Mouse (Mus musculus): Measurements from ENCODE around the gene Tlk1. TPM values are rescaled to one million over a fixed set of nuclear protein-coding genes. Genes with fewer than 3 reads are reported as not detected.

Tlk1 gene
- polyA plus RNA-seq, 1 experiment: 9.4 TPM

GRCm38 (mm10) chr2:70762741-70763140 lies 62.8 kb downstream of the Tlk1 start:
- H3K27me3 ChIP-seq (ENCODE audit: control insufficient read depth, insufficient read depth, insufficient read length): no peaks in the 10 kb centered on the region
- H3K36me3 ChIP-seq (ENCODE audit: control insufficient read depth, insufficient read depth): no peaks in the 10 kb centered on the region

DNA sequence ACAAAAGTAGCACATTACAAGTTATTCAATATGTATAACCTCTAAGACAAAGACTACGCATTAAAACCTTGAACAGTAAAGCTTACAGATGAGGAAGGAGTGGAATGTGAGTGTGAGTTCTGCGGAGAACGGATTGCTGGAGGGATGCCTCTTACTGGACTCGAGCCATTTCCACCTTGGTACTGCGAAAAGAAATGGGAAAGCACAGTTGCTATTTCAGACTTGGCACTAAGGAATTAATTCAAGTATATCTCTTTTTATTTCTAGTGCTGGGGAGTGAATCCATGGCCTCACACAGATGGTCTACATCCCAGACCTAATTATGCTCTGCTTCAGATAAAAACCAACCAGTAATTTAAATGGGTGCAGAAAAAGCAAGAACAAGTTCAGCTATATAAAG lies 73.4 kb downstream of the Tlk1 start:
- H3K79me2 ChIP-seq (ENCODE audit: control insufficient read depth, insufficient read depth): peaks cover 2% of the 10 kb centered on the region
- TF ChIP-seq REST (IDR thresholded peaks at IDR 0.05; ENCODE audit: insufficient read depth, insufficient read length) (no peak), E2F4 (IDR thresholded peaks at IDR 0.05; ENCODE audit: insufficient read depth) (no peak)
- H3K4me2 ChIP-seq (ENCODE audit: low read depth): no peak overlapping the region
- no peak overlapping the region for H3ac ChIP-seq (ENCODE audit: control insufficient read depth, insufficient read length)
- H3K4me3 ChIP-seq: no peak overlapping the region
- no peaks in the 10 kb centered on the region for H3K27me3 ChIP-seq (ENCODE audit: control insufficient read depth, insufficient read depth, insufficient read length)
- H3K36me3 ChIP-seq (ENCODE audit: control insufficient read depth, insufficient read depth): peaks cover 11% of the 10 kb centered on the region

More at GRCm38 (mm10) chr2:70762741-70763140, 62.8 kb downstream of the Tlk1 start:
- Histone ChIP-seq H3K4me2 (ENCODE audit: low read depth) (no peak overlapping the region), H3K79me2 (ENCODE audit: control insufficient read depth, insufficient read depth) (peaks cover 19% of the 10 kb centered on the region), H3K4me3 (no peak overlapping the region), H3ac (ENCODE audit: control insufficient read depth, insufficient read length) (no peak overlapping the region)
- TF ChIP-seq POLR2AphosphoS2 (IDR thresholded peaks at IDR 0.05; ENCODE audit: insufficient read length, low read depth) (no peak), TCF3 (IDR thresholded peaks at IDR 0.05; ENCODE audit: insufficient read length, low read depth) (no peak), REST (IDR thresholded peaks at IDR 0.05; ENCODE audit: insufficient read depth, insufficient read length) (no peak), E2F4 (IDR thresholded peaks at IDR 0.05; ENCODE audit: insufficient read depth) (no peak), MAX (IDR thresholded peaks at IDR 0.05; ENCODE audit: low read depth) (no peak), USF1 (IDR thresholded peaks at IDR 0.05; ENCODE audit: low read depth) (no peak), MYOG (IDR thresholded peaks at IDR 0.05; ENCODE audit: control insufficient read depth in 1 of 3, insufficient read depth in 1 of 3, insufficient read length in 2 of 3, low read depth in 2 of 3) (no peak), MYOD1 (IDR thresholded peaks at IDR 0.05; ENCODE audit: control insufficient read depth in 1 of 3, insufficient read length in 2 of 3, low read depth in 2 of 3) (no peak), SRF (IDR thresholded peaks at IDR 0.05; ENCODE audit: control insufficient read depth, insufficient read length, low read depth) (no peak), POLR2A (IDR thresholded peaks at IDR 0.05; ENCODE audit: insufficient read length, low read depth) (no peak), TCF12 (IDR thresholded peaks at IDR 0.05; ENCODE audit: insufficient read depth, poor library complexity, severe bottlenecking) (no peak), CEBPB (IDR thresholded peaks at IDR 0.05; ENCODE audit: insufficient read depth, poor library complexity, severe bottlenecking) (no peak)

DNA sequence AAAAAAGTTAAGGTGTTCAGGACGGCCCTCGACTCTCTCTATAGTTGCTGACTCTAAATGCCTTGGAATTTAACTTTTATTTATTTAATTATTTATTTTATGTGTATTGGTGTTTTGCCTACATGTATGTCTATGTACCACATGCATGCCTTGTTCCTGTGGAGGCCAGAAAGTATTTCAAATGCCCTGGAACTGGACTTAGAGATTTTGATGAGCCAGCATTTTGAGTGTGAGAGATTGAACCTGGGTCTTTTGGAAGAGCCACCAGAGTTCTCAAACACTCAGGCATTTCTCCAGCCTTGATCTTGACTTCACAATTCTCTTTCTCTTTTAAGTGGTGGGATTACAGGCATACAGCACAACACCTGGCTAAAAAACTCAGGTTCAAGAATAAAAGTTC lies 73.9 kb downstream of the Tlk1 start:
- Histone ChIP-seq H3K4me3 (no peak overlapping the region), H3ac (ENCODE audit: control insufficient read depth, insufficient read length) (no peak overlapping the region), H3K27me3 (ENCODE audit: control insufficient read depth, insufficient read depth, insufficient read length) (no peaks in the 10 kb centered on the region), H3K4me2 (ENCODE audit: low read depth) (no peak overlapping the region), H3K36me3 (ENCODE audit: control insufficient read depth, insufficient read depth) (peaks cover 14% of the 10 kb centered on the region), H3K79me2 (ENCODE audit: control insufficient read depth, insufficient read depth) (no peaks in the 10 kb centered on the region)
- no peak for TF ChIP-seq MYOG (IDR thresholded peaks at IDR 0.05; ENCODE audit: control insufficient read depth in 1 of 3, insufficient read depth in 1 of 3, insufficient read length in 2 of 3, low read depth in 2 of 3)
- no peak for TF ChIP-seq MAX (IDR thresholded peaks at IDR 0.05; ENCODE audit: low read depth)
- TF ChIP-seq MYOD1 (IDR thresholded peaks at IDR 0.05; ENCODE audit: control insufficient read depth in 1 of 3, insufficient read length in 2 of 3, low read depth in 2 of 3): no peak
- no peak for TF ChIP-seq USF1 (IDR thresholded peaks at IDR 0.05; ENCODE audit: low read depth)
- no peak for TF ChIP-seq TCF12 (IDR thresholded peaks at IDR 0.05; ENCODE audit: insufficient read depth, poor library complexity, severe bottlenecking)
- no peak for TF ChIP-seq REST (IDR thresholded peaks at IDR 0.05; ENCODE audit: insufficient read depth, insufficient read length)
- TF ChIP-seq POLR2AphosphoS2 (IDR thresholded peaks at IDR 0.05; ENCODE audit: insufficient read length, low read depth): no peak
- no peak for TF ChIP-seq E2F4 (IDR thresholded peaks at IDR 0.05; ENCODE audit: insufficient read depth)

- Histone ChIP-seq H3K4me3 (no peak overlapping the region), H3ac (ENCODE audit: control insufficient read depth, insufficient read length) (no peak overlapping the region), H3K27me3 (ENCODE audit: control insufficient read depth, insufficient read depth, insufficient read length) (no peaks in the 10 kb centered on the region), H3K79me2 (ENCODE audit: control insufficient read depth, insufficient read depth) (no peaks in the 10 kb centered on the region), H3K4me2 (ENCODE audit: low read depth) (no peak overlapping the region), H3K36me3 (ENCODE audit: control insufficient read depth, insufficient read depth) (peaks cover 37% of the 10 kb centered on the region)
- TF ChIP-seq MYOG (IDR thresholded peaks at IDR 0.05; ENCODE audit: control insufficient read depth in 1 of 3, insufficient read depth in 1 of 3, insufficient read length in 2 of 3, low read depth in 2 of 3): no peak
- no peak for TF ChIP-seq POLR2A (IDR thresholded peaks at IDR 0.05; ENCODE audit: insufficient read length, low read depth)
- no peak for TF ChIP-seq POLR2AphosphoS2 (IDR thresholded peaks at IDR 0.05; ENCODE audit: insufficient read length, low read depth)
- TF ChIP-seq REST (IDR thresholded peaks at IDR 0.05; ENCODE audit: insufficient read depth, insufficient read length): no peak
- no peak for TF ChIP-seq TCF3 (IDR thresholded peaks at IDR 0.05; ENCODE audit: insufficient read length, low read depth)
- no peak for TF ChIP-seq SRF (IDR thresholded peaks at IDR 0.05; ENCODE audit: control insufficient read depth, insufficient read length, low read depth)
- no peak for TF ChIP-seq TCF12 (IDR thresholded peaks at IDR 0.05; ENCODE audit: insufficient read depth, poor library complexity, severe bottlenecking)
- no peak for TF ChIP-seq USF1 (IDR thresholded peaks at IDR 0.05; ENCODE audit: low read depth)
- TF ChIP-seq CEBPB (IDR thresholded peaks at IDR 0.05; ENCODE audit: insufficient read depth, poor library complexity, severe bottlenecking): no peak
- TF ChIP-seq E2F4 (IDR thresholded peaks at IDR 0.05; ENCODE audit: insufficient read depth): no peak
- TF ChIP-seq MAX (IDR thresholded peaks at IDR 0.05; ENCODE audit: low read depth): no peak
- no peak for TF ChIP-seq MYOD1 (IDR thresholded peaks at IDR 0.05; ENCODE audit: control insufficient read depth in 1 of 3, insufficient read length in 2 of 3, low read depth in 2 of 3)
Measured at GRCm38 (mm10) chr2:70742588-70742987, 82.9 kb downstream of the Tlk1 start.

DNA sequence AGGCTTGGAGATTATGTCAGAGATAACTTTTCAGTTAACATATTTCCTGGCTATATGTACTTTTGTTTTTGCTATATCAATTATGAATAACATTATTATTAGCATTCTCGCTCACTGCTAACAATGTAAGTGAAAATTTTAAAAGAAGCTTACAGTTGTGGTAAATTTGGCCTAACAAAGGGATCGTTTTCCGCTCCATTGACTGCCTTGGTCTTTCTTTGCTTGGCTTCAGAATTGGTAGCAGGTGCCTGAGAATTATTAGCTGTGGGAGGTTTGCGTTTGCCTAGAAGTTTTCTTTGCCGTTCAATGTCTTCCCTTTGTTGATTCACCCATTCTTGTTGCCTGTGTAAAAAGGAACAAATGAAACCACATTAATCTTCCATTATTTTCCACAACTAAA lies 83.6 kb downstream of the Tlk1 start:
- TF ChIP-seq REST (IDR thresholded peaks at IDR 0.05; ENCODE audit: insufficient read depth, insufficient read length) (no peak), POLR2AphosphoS2 (IDR thresholded peaks at IDR 0.05; ENCODE audit: insufficient read length, low read depth) (no peak), TCF12 (IDR thresholded peaks at IDR 0.05; ENCODE audit: insufficient read depth, poor library complexity, severe bottlenecking) (no peak), MYOG (IDR thresholded peaks at IDR 0.05; ENCODE audit: control insufficient read depth in 1 of 3, insufficient read depth in 1 of 3, insufficient read length in 2 of 3, low read depth in 2 of 3) (no peak), E2F4 (IDR thresholded peaks at IDR 0.05; ENCODE audit: insufficient read depth) (no peak), POLR2A (IDR thresholded peaks at IDR 0.05; ENCODE audit: insufficient read length, low read depth) (no peak), SRF (IDR thresholded peaks at IDR 0.05; ENCODE audit: control insufficient read depth, insufficient read length, low read depth) (no peak), TCF3 (IDR thresholded peaks at IDR 0.05; ENCODE audit: insufficient read length, low read depth) (no peak), USF1 (IDR thresholded peaks at IDR 0.05; ENCODE audit: low read depth) (no peak), MYOD1 (IDR thresholded peaks at IDR 0.05; ENCODE audit: control insufficient read depth in 1 of 3, insufficient read length in 2 of 3, low read depth in 2 of 3) (no peak), MAX (IDR thresholded peaks at IDR 0.05; ENCODE audit: low read depth) (no peak)

More for the DNA sequence above, 83.6 kb downstream of the Tlk1 start:
- H3K4me3 ChIP-seq: no peak overlapping the region
- no peak overlapping the region for H3K4me2 ChIP-seq (ENCODE audit: low read depth)
- no peak overlapping the region for H3ac ChIP-seq (ENCODE audit: control insufficient read depth, insufficient read length)
- no peaks in the 10 kb centered on the region for H3K79me2 ChIP-seq (ENCODE audit: control insufficient read depth, insufficient read depth)
- H3K36me3 ChIP-seq (ENCODE audit: control insufficient read depth, insufficient read depth): peaks cover 37% of the 10 kb centered on the region
- H3K27me3 ChIP-seq (ENCODE audit: control insufficient read depth, insufficient read depth, insufficient read length): no peaks in the 10 kb centered on the region

All from myocyte (in vitro differentiated cells).